Mouse (Mus musculus) stomach, postnatal 0 days (tissue): ENCODE measurements around the gene Spats1. TPM values are rescaled to one million over a fixed set of nuclear protein-coding genes. Genes with fewer than 3 reads are reported as not detected.

ENCODE experiments used
- ATAC-seq: fragments of 200-750 bp; cut with Nextera tagmentation; 2 replicates; pipeline ENCODE4 v1.8.0; 2017; ENCODE audit not compliant: low FRiP score, low TSS enrichment
- DNase-seq: peaks from one replicate; pipeline ENCODE4 v3.0.0-alpha.2; 2016; ENCODE audit warnings: low spot score
- H3K27ac ChIP-seq: fragments of 300-500 bp; sonication (generic); replicated peaks from 2 replicates; pipeline ENCODE4 v1.5.1; 2014; ENCODE audit warnings: mild to moderate bottlenecking, control low read depth
- H3K27me3 ChIP-seq: fragments of 300-500 bp; sonication (generic); 2 replicates; pipeline ENCODE4 v1.6.1; 2014; ENCODE audit warnings: low read length; ENCODE audit not compliant: control insufficient read depth, insufficient read depth
- H3K36me3 ChIP-seq: fragments of 300-500 bp; sonication (generic); 2 replicates; pipeline ENCODE4 v1.6.1; 2014; ENCODE audit warnings: low read length, mixed read lengths; ENCODE audit not compliant: control insufficient read depth, insufficient read depth
- H3K4me1 ChIP-seq: fragments of 300-500 bp; sonication (generic); replicated peaks from 2 replicates; pipeline ENCODE4 v1.6.1; 2014; ENCODE audit warnings: antibody characterized with exemption; ENCODE audit not compliant: control insufficient read depth, insufficient read depth
- H3K4me2 ChIP-seq: fragments of 300-500 bp; sonication (generic); replicated peaks from 2 replicates; pipeline ENCODE4 v1.6.1; 2014; ENCODE audit warnings: low read depth, mild to moderate bottlenecking, control low read depth, moderate library complexity
- H3K4me3 ChIP-seq: fragments of 300-500 bp; sonication (generic); 2 replicates; pipeline ENCODE4 v1.5.1; 2014; ENCODE audit warnings: low read depth, low read length, control low read depth
- H3K9ac ChIP-seq: fragments of 300-500 bp; sonication (generic); 2 replicates; pipeline ENCODE4 v1.6.1; 2014; ENCODE audit warnings: mild to moderate bottlenecking, low read length, control low read depth, mixed read lengths
- H3K9me3 ChIP-seq: fragments of 300-500 bp; sonication (generic); 2 replicates; pipeline ENCODE4 v1.6.1; 2016; ENCODE audit warnings: low read length; ENCODE audit not compliant: control insufficient read depth
- CTCF ChIP-seq: IDR thresholded peaks from 2 replicates; pipeline ENCODE4 v1.5.1; 2016; ENCODE audit warnings: antibody characterized with exemption, low read depth, mild to moderate bottlenecking, moderate library complexity
- EP300 ChIP-seq: optimal IDR thresholded peaks from 2 replicates; pipeline ENCODE3; 2016; ENCODE audit warnings: antibody characterized with exemption
- WGBS: fragments of 180-500 bp; shearing (Covaris S2); extraction: QIAGEN DNeasy Blood & Tissue Kit; methylation state at CpG from one replicate; pipeline ENCODE4 v1.1.7; 2014; 5-methylcytosine and 5-hydroxymethylcytosine counted together
- polyA plus RNA-seq: library from polyadenylated mRNA; unstranded; fragments of >200 nt; fragmentation: Nextera tagmentation; extraction: Ambion mirVana; gene quantifications from 2 replicates; pipeline ENCODE4 v1.2.1, GENCODE M21; 2015

Gene Spats1
- polyA plus RNA-seq, 1 experiment from 2014 or later = 0.24 TPM

GRCm38 (mm10) chr17:45450153-45450552 lies 25.1 kb downstream of the Spats1 start:
- ATAC-seq (no peak), DNase-seq (no peak)
- no peak overlapping the region for H3K27ac ChIP-seq
- no peaks in the 10 kb centered on the region for H3K36me3 ChIP-seq
- no peak overlapping the region for H3K9ac ChIP-seq
- TF ChIP-seq EP300 (no peak), CTCF (no peak)
- H3K4me1 ChIP-seq = no peaks in the 10 kb centered on the region
- H3K27me3 ChIP-seq = no peaks in the 10 kb centered on the region
- 89% methylated on average over 6 of the region's 6 CpGs for WGBS
- no peak overlapping the region for H3K4me3 ChIP-seq
- H3K4me2 ChIP-seq = no peak overlapping the region
- H3K9me3 ChIP-seq = no peaks in the 10 kb centered on the region

GRCm38 (mm10) chr17:45449586-45449985 lies 25.6 kb downstream of the Spats1 start:
- H3K27ac ChIP-seq = no peak overlapping the region
- DNase-seq = no peak
- H3K4me1 ChIP-seq = no peaks in the 10 kb centered on the region
- H3K4me2 ChIP-seq = no peak overlapping the region
- 90% methylated on average over 8 of the region's 8 CpGs for WGBS
- H3K4me3 ChIP-seq = no peak overlapping the region
- H3K27me3 ChIP-seq = no peaks in the 10 kb centered on the region
- no peaks in the 10 kb centered on the region for H3K36me3 ChIP-seq
- ATAC-seq = no peak
- H3K9ac ChIP-seq = no peak overlapping the region
- no peaks in the 10 kb centered on the region for H3K9me3 ChIP-seq
- TF ChIP-seq EP300 = no peak
- no peak for TF ChIP-seq CTCF

- no peak for ATAC-seq
These were observed 28.2 kb downstream of the Spats1 start for GRCm38 (mm10) chr17:45447063-45447462.

GRCm38 (mm10) chr17:45445923-45446322 lies 29.3 kb downstream of the Spats1 start:
- Histone ChIP-seq H3K4me2 (no peak overlapping the region), H3K27ac (no peak overlapping the region), H3K4me3 (no peak overlapping the region), H3K9me3 (no peaks in the 10 kb centered on the region), H3K4me1 (no peaks in the 10 kb centered on the region), H3K36me3 (no peaks in the 10 kb centered on the region), H3K9ac (no peak overlapping the region), H3K27me3 (no peaks in the 10 kb centered on the region)
- WGBS = 76% methylated on average over 4 of the region's 4 CpGs
- TF ChIP-seq EP300 (no peak), CTCF (no peak)
- ATAC-seq (no peak), DNase-seq (no peak)

More at GRCm38 (mm10) chr17:45447063-45447462, 28.2 kb downstream of the Spats1 start:
- TF ChIP-seq CTCF = no peak
- TF ChIP-seq EP300 = no peak
- Histone ChIP-seq H3K4me3 (no peak overlapping the region), H3K4me1 (no peaks in the 10 kb centered on the region), H3K27ac (no peak overlapping the region), H3K9me3 (no peaks in the 10 kb centered on the region), H3K4me2 (no peak overlapping the region), H3K36me3 (no peaks in the 10 kb centered on the region), H3K27me3 (no peaks in the 10 kb centered on the region), H3K9ac (no peak overlapping the region)
- no peak for DNase-seq
- 66% methylated on average over 2 of the region's 2 CpGs for WGBS

GRCm38 (mm10) chr17:45434262-45434590 lies 41.0 kb downstream of the Spats1 start:
- H3K9me3 ChIP-seq = no peaks in the 10 kb centered on the region
- 5% methylated on average over 12 of the region's 12 CpGs for WGBS
- H3K4me2 ChIP-seq = peak overlapping the region; percentile 92
- H3K36me3 ChIP-seq = no peaks in the 10 kb centered on the region
- peak overlapping the region; percentile 80 for H3K9ac ChIP-seq
- DNase-seq (no peak), ATAC-seq (no peak)
- peak overlapping the region; percentile 88 for H3K4me3 ChIP-seq
- peak overlapping the region; percentile 98 for H3K27ac ChIP-seq
- H3K4me1 ChIP-seq = peaks cover 3% of the 10 kb centered on the region; the same call in 1 of the 2 replicates
- no peaks in the 10 kb centered on the region for H3K27me3 ChIP-seq
- TF ChIP-seq CTCF (no peak), EP300 (no peak)

- ATAC-seq (peak; percentile 99), DNase-seq (peak; percentile 97)
- H3K4me3 ChIP-seq = peak within 1 kb of the TSS; percentile 88
- no peaks in the 10 kb centered on the region for H3K9me3 ChIP-seq
- peak within 1 kb of the TSS; percentile 98 for H3K27ac ChIP-seq
- under 1% methylated on average over 73 of the region's 73 CpGs for WGBS
- TF ChIP-seq CTCF (peak; percentile 58), EP300 (peak; percentile 100)
- peak within 1 kb of the TSS; percentile 94 for H3K9ac ChIP-seq
- peak within 1 kb of the TSS; percentile 92 for H3K4me2 ChIP-seq
- H3K27me3 ChIP-seq = no peaks in the 10 kb centered on the region
- H3K36me3 ChIP-seq = no peaks in the 10 kb centered on the region
- H3K4me1 ChIP-seq = peaks cover 3% of the 10 kb centered on the region; the same call in 1 of the 2 replicates
These were observed 41.6 kb downstream of the Spats1 start, which contains the start of gene Cdc5l for GRCm38 (mm10) chr17:45433419-45434261. TSS of gene Cdc5l (minus strand) at chr17:45433737.
